Mouse (Mus musculus): ENCODE results near the gene Pbp2. TPM values are rescaled to one million over a fixed set of nuclear protein-coding genes. Genes with fewer than 3 reads are reported as not detected.

The Pbp2 gene
- polyA plus RNA-seq, 1 experiment from 2014 or later: not detected

GRCm38 (mm10) chr6:135294150-135294549 is 16.1 kb downstream of the Pbp2 start:
- no peak for ATAC-seq (replicated peaks; ENCODE audit: extremely low read depth, insufficient read depth, low FRiP score)
- no peaks in the 10 kb centered on the region for H3K4me1 ChIP-seq (ENCODE audit: control insufficient read depth, insufficient read depth, low read length)
- H3K36me3 ChIP-seq (ENCODE audit: control insufficient read depth, insufficient read depth): no peaks in the 10 kb centered on the region
- no peak overlapping the region for H3K9ac ChIP-seq (ENCODE audit: low read length)
- H3K27ac ChIP-seq (ENCODE audit: low read length): no peak overlapping the region
- no peak overlapping the region for H3K4me3 ChIP-seq (ENCODE audit: low read length)
- H3K9me3 ChIP-seq (replicated peaks; ENCODE audit: control insufficient read depth, low read length): no peaks in the 10 kb centered on the region
- WGBS: 58% methylated on average over 6 of the region's 6 CpGs
- H3K27me3 ChIP-seq (ENCODE audit: control insufficient read depth, insufficient read depth, low read length): no peaks in the 10 kb centered on the region
- H3K4me2 ChIP-seq (ENCODE audit: low read depth, low read length): no peak overlapping the region

- H3K9me3 ChIP-seq (replicated peaks; ENCODE audit: control insufficient read depth, low read length): no peaks in the 10 kb centered on the region
- H3K9ac ChIP-seq (ENCODE audit: low read length): no peak overlapping the region
- H3K4me3 ChIP-seq (ENCODE audit: low read length): no peak overlapping the region
- no peak for ATAC-seq (replicated peaks; ENCODE audit: extremely low read depth, insufficient read depth, low FRiP score)
- H3K27me3 ChIP-seq (ENCODE audit: control insufficient read depth, insufficient read depth, low read length): no peaks in the 10 kb centered on the region
- no peak overlapping the region for H3K27ac ChIP-seq (ENCODE audit: low read length)
- 55% methylated on average over 4 of the region's 4 CpGs for WGBS
- no peak overlapping the region for H3K4me2 ChIP-seq (ENCODE audit: low read depth, low read length)
- no peaks in the 10 kb centered on the region for H3K36me3 ChIP-seq (ENCODE audit: control insufficient read depth, insufficient read depth)
- no peaks in the 10 kb centered on the region for H3K4me1 ChIP-seq (ENCODE audit: control insufficient read depth, insufficient read depth, low read length)
Observed at GRCm38 (mm10) chr6:135292391-135292790, 17.8 kb downstream of the Pbp2 start.

- ATAC-seq (replicated peaks; ENCODE audit: extremely low read depth, insufficient read depth, low FRiP score): no peak
- 49% methylated on average over 10 of the region's 10 CpGs for WGBS
- no peak overlapping the region for H3K4me3 ChIP-seq (ENCODE audit: low read length)
- H3K36me3 ChIP-seq (ENCODE audit: control insufficient read depth, insufficient read depth): no peaks in the 10 kb centered on the region
- no peaks in the 10 kb centered on the region for H3K27me3 ChIP-seq (ENCODE audit: control insufficient read depth, insufficient read depth, low read length)
- no peak overlapping the region for H3K4me2 ChIP-seq (ENCODE audit: low read depth, low read length)
- no peak overlapping the region for H3K27ac ChIP-seq (ENCODE audit: low read length)
- H3K9me3 ChIP-seq (replicated peaks; ENCODE audit: control insufficient read depth, low read length): no peaks in the 10 kb centered on the region
- H3K9ac ChIP-seq (ENCODE audit: low read length): no peak overlapping the region
- no peaks in the 10 kb centered on the region; the same call in 1 of the 2 replicates for H3K4me1 ChIP-seq (ENCODE audit: control insufficient read depth, insufficient read depth, low read length)
Observed at GRCm38 (mm10) chr6:135279856-135280255, 30.3 kb downstream of the Pbp2 start.

- Histone ChIP-seq H3K9me3 (replicated peaks; ENCODE audit: control insufficient read depth, low read length) (no peaks in the 10 kb centered on the region), H3K27me3 (ENCODE audit: control insufficient read depth, insufficient read depth, low read length) (no peaks in the 10 kb centered on the region), H3K27ac (ENCODE audit: low read length) (no peak overlapping the region), H3K4me3 (ENCODE audit: low read length) (no peak overlapping the region), H3K4me2 (ENCODE audit: low read depth, low read length) (no peak overlapping the region), H3K36me3 (ENCODE audit: control insufficient read depth, insufficient read depth) (no peaks in the 10 kb centered on the region), H3K9ac (ENCODE audit: low read length) (no peak overlapping the region), H3K4me1 (ENCODE audit: control insufficient read depth, insufficient read depth, low read length) (no peaks in the 10 kb centered on the region; the same call in 1 of the 2 replicates)
- 50% methylated on average over 5 of the region's 5 CpGs for WGBS
- ATAC-seq (replicated peaks; ENCODE audit: extremely low read depth, insufficient read depth, low FRiP score): no peak
Observed at GRCm38 (mm10) chr6:135279286-135279685, 30.9 kb downstream of the Pbp2 start.

GRCm38 (mm10) chr6:135278302-135278701 is 31.9 kb downstream of the Pbp2 start:
- Histone ChIP-seq H3K4me2 (ENCODE audit: low read depth, low read length) (no peak overlapping the region), H3K36me3 (ENCODE audit: control insufficient read depth, insufficient read depth) (no peaks in the 10 kb centered on the region), H3K27me3 (ENCODE audit: control insufficient read depth, insufficient read depth, low read length) (no peaks in the 10 kb centered on the region), H3K9ac (ENCODE audit: low read length) (no peak overlapping the region), H3K4me1 (ENCODE audit: control insufficient read depth, insufficient read depth, low read length) (no peaks in the 10 kb centered on the region; the same call in 1 of the 2 replicates), H3K27ac (ENCODE audit: low read length) (no peak overlapping the region), H3K9me3 (replicated peaks; ENCODE audit: control insufficient read depth, low read length) (no peaks in the 10 kb centered on the region), H3K4me3 (ENCODE audit: low read length) (no peak overlapping the region)
- no peak for ATAC-seq (replicated peaks; ENCODE audit: extremely low read depth, insufficient read depth, low FRiP score)
- WGBS: 79% methylated on average over 6 of the region's 6 CpGs

GRCm38 (mm10) chr6:135276474-135277295 is 33.5 kb downstream of the Pbp2 start:
- no peak overlapping the region for H3K4me3 ChIP-seq (ENCODE audit: low read length)
- H3K27ac ChIP-seq (ENCODE audit: low read length): no peak overlapping the region
- no peaks in the 10 kb centered on the region; the same call in 1 of the 2 replicates for H3K4me1 ChIP-seq (ENCODE audit: control insufficient read depth, insufficient read depth, low read length)
- WGBS: 55% methylated on average over 6 of the region's 6 CpGs
- no peaks in the 10 kb centered on the region for H3K36me3 ChIP-seq (ENCODE audit: control insufficient read depth, insufficient read depth)
- no peak overlapping the region for H3K4me2 ChIP-seq (ENCODE audit: low read depth, low read length)
- no peak overlapping the region for H3K9ac ChIP-seq (ENCODE audit: low read length)
- no peaks in the 10 kb centered on the region for H3K27me3 ChIP-seq (ENCODE audit: control insufficient read depth, insufficient read depth, low read length)
- no peaks in the 10 kb centered on the region for H3K9me3 ChIP-seq (replicated peaks; ENCODE audit: control insufficient read depth, low read length)
- ATAC-seq (replicated peaks; ENCODE audit: extremely low read depth, insufficient read depth, low FRiP score): no peak

- no peaks in the 10 kb centered on the region for H3K36me3 ChIP-seq (ENCODE audit: control insufficient read depth, insufficient read depth)
- H3K9ac ChIP-seq (ENCODE audit: low read length): no peak overlapping the region
- H3K4me3 ChIP-seq (ENCODE audit: low read length): no peak overlapping the region
- no peaks in the 10 kb centered on the region for H3K27me3 ChIP-seq (ENCODE audit: control insufficient read depth, insufficient read depth, low read length)
- H3K4me2 ChIP-seq (ENCODE audit: low read depth, low read length): no peak overlapping the region
- H3K4me1 ChIP-seq (ENCODE audit: control insufficient read depth, insufficient read depth, low read length): no peaks in the 10 kb centered on the region; the same call in 1 of the 2 replicates
- no peak overlapping the region for H3K27ac ChIP-seq (ENCODE audit: low read length)
- no peak for ATAC-seq (replicated peaks; ENCODE audit: extremely low read depth, insufficient read depth, low FRiP score)
- 42% methylated on average over 4 of the region's 4 CpGs for WGBS
- no peaks in the 10 kb centered on the region for H3K9me3 ChIP-seq (replicated peaks; ENCODE audit: control insufficient read depth, low read length)
Observed at GRCm38 (mm10) chr6:135275231-135275630, 35.0 kb downstream of the Pbp2 start.

GRCm38 (mm10) chr6:135273066-135273465 is 37.1 kb downstream of the Pbp2 start:
- 85% methylated on average over 6 of the region's 6 CpGs for WGBS
- no peak overlapping the region for H3K4me2 ChIP-seq (ENCODE audit: low read depth, low read length)
- H3K9me3 ChIP-seq (replicated peaks; ENCODE audit: control insufficient read depth, low read length): no peaks in the 10 kb centered on the region
- H3K27ac ChIP-seq (ENCODE audit: low read length): no peak overlapping the region
- H3K4me1 ChIP-seq (ENCODE audit: control insufficient read depth, insufficient read depth, low read length): peaks cover 2% of the 10 kb centered on the region; the same call in 1 of the 2 replicates
- no peaks in the 10 kb centered on the region for H3K27me3 ChIP-seq (ENCODE audit: control insufficient read depth, insufficient read depth, low read length)
- H3K36me3 ChIP-seq (ENCODE audit: control insufficient read depth, insufficient read depth): no peaks in the 10 kb centered on the region
- no peak overlapping the region for H3K4me3 ChIP-seq (ENCODE audit: low read length)
- ATAC-seq (replicated peaks; ENCODE audit: extremely low read depth, insufficient read depth, low FRiP score): no peak
- no peak overlapping the region for H3K9ac ChIP-seq (ENCODE audit: low read length)

GRCm38 (mm10) chr6:135271761-135272160 is 38.4 kb downstream of the Pbp2 start:
- Histone ChIP-seq H3K9ac (ENCODE audit: low read length) (no peak overlapping the region), H3K27ac (ENCODE audit: low read length) (no peak overlapping the region), H3K27me3 (ENCODE audit: control insufficient read depth, insufficient read depth, low read length) (no peaks in the 10 kb centered on the region), H3K9me3 (replicated peaks; ENCODE audit: control insufficient read depth, low read length) (no peaks in the 10 kb centered on the region), H3K4me3 (ENCODE audit: low read length) (no peak overlapping the region), H3K4me2 (ENCODE audit: low read depth, low read length) (no peak overlapping the region), H3K36me3 (ENCODE audit: control insufficient read depth, insufficient read depth) (no peaks in the 10 kb centered on the region), H3K4me1 (ENCODE audit: control insufficient read depth, insufficient read depth, low read length) (peaks cover 2% of the 10 kb centered on the region; the same call in 1 of the 2 replicates)
- WGBS: 66% methylated on average over 2 of the region's 2 CpGs
- no peak for ATAC-seq (replicated peaks; ENCODE audit: extremely low read depth, insufficient read depth, low FRiP score)
